Mouse (Mus musculus): ENCODE data around the gene Gm45844.
"Not testable (repeated sequence)": the region's sequence is repeated elsewhere in the genome, so short reads cannot be mapped to it uniquely, and the experiment has no call there.

The Gm45844 gene

DNA sequence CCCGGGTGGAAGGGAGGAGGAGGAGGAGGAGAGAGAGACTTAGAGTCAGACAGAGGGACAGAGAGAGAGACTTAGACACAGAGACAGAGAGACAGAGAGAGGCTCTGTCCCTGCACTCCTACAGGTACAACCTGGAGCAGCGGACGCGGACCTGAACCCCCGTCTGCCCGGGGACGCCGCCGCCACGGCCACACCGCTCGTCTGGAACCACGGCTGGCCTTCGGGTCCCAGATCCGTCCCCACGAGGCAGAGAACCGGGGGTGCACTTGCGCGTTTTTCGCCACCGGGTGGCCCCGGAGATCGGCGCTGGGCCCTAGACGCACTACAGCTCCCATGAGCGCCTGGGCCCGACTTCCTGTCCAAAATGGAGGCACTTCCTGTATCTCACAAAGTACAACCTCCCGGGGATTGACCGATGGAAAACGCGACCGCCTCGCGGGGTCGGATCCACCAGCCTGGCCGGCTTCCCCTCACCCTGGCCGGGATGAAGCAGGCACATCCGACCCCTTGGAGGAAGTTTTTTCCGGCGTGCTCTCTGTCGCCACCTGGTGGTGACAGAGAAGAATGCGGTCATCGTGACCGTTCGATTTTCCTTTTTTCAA, at the start of gene Gm45844:
Gene Gm45844 (minus strand): TSS at position 324 of the 602 bp plus-strand sequence.
- peak; percentile 74 for DNase-seq (ENCODE audit: extremely low spot score, low spot score)

GRCm38 (mm10) chr7:7295595-7295994, 17.5 kb upstream of the Gm45844 start:
- DNase-seq (ENCODE audit: extremely low spot score, low spot score): no peak

DNA sequence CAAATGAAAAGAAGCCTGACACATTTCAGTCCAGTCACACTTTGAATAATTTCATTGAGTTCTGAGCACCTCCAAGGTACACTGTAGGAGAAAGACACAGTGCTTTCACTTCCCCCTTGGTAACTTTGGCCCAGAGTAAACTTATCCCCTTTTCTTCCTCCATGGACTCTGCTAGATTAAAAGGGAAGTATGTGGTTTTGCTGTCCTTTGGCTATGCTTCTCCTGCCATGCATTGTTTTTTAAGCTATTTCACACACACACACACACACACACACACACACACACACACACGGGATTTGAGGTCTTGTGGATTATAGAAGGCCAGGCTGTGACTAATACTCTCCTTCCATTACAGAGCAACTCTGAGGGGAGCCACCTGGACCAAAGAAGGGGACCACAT, 3.3 kb upstream of the Gm45844 start:
- no peak for DNase-seq (ENCODE audit: extremely low spot score, low spot score)

GRCm38 (mm10) chr7:7277556-7277955, 533 bp downstream of the Gm45844 start:
- peak; percentile 31 for DNase-seq (ENCODE audit: extremely low spot score, low spot score)

DNA sequence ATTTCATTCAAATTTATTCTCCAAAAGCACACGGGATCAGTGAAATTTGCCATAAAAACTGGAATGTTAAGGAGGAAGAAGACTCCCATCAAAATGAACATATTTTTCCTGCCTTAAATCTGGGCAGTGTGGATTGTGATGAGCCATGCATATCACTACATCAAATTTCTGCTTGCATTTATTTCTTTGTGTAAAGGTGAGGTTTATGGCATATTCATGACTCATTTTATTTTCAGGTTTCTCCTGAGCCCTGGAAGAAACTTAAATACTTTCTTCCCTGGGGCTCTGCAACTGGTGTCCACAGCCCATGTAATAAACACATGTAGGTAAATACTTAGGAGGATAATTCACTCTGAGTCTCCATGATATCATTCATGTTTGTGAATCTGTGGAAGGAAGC, 30.9 kb downstream of the Gm45844 start, which contains the start of gene Vmn2r29:
Gene Vmn2r29 (minus strand): TSS at position 101 of the 400 bp plus-strand sequence.
- not testable (repeated sequence) for DNase-seq (ENCODE audit: extremely low spot score, low spot score)

DNA sequence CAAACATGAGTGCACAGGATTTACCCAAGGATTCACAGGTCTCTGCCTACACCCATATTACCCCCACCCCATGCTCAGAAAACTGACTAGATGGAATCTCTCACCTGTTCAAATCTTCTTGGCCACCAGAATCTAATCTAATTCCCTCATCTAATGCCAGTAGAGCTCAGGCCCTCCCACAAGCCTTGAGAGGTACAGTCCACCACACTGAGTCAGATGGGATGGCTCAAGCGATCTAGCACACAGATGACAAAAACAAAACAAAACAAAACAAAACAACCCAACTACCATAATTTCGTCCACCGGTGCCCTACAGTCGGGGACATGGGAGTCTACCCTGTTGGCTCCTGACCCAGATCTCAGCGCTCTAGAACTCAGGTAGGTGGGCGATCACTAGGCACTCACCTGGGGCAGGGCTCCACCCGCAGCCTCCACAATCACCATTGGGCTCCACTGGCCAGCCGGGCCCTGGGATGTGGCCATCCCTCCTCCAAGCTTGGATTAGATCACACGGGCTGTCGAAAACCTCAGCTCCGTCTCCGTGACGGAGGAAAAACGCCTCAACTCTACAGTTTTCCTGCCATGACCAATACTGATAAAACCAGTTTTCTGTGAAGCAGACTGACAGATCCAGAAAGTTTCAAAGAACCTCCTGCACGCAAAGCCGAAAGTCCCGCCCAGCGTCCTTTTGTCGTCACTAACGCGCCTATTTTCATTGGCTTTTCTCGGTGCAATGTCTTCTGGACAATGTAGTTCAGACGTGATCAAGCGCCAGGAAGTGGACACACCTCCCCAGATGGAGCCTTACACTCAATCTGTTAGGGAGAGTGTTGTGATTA, 68.6 kb downstream of the Gm45844 start, which contains the start of gene Zfp772:
Gene Zfp772 (minus strand): TSS at position 686 of the 839 bp plus-strand sequence.
- peak; percentile 29 for DNase-seq (ENCODE audit: extremely low spot score, low spot score)

- peak; percentile 79 for DNase-seq (ENCODE audit: extremely low spot score, low spot score)
Observed at GRCm38 (mm10) chr7:7188191-7188942, 89.7 kb downstream of the Gm45844 start.

- DNase-seq (ENCODE audit: extremely low spot score, low spot score): no peak
Observed at GRCm38 (mm10) chr7:7187417-7188190, 90.5 kb downstream of the Gm45844 start.

GRCm38 (mm10) chr7:7185897-7186296, 92.2 kb downstream of the Gm45844 start:
- no peak for DNase-seq (ENCODE audit: extremely low spot score, low spot score)

GRCm38 (mm10) chr7:7171227-7172147, 106.6 kb downstream of the Gm45844 start, which contains the start of gene Zfp418:
Gene Zfp418, plus strand, starts transcription at chr7:7171330.
- peak; percentile 46 for DNase-seq (ENCODE audit: extremely low spot score, low spot score)
